Mouse (Mus musculus): ENCODE results near the gene Ccng1.

DNA sequence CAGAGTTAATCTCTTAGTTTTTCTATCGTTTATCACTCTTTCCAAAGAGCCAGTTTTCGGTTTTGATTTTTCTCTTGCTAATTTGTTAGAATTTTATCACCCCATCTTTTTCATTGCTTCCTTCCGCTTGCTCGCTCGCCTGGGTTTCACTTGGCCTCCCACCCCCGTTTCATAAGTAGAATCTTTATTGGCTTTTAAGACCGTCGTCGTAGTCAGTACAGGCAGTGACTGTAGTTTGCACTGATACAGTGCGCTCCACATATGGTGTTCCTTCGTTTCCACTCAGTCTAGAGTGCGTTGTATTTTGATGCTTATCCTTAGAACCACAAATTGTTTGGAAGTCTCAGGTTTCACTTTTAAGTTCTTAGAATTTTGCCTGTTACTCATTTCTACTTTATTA, 8.8 kb downstream of the Ccng1 start:
- TF ChIP-seq POLR2A (IDR thresholded peaks at IDR 0.05; ENCODE audit: borderline replicate concordance, low read depth, low read length) (no peak), CTCF (IDR thresholded peaks at IDR 0.05; ENCODE audit: low read depth, low read length) (no peak)
